Mouse (Mus musculus): Measurements from ENCODE around the gene Ifit2. TPM values are rescaled to one million over a fixed set of nuclear protein-coding genes. Genes with fewer than 3 reads are reported as not detected.
"Not testable (repeated sequence)": the region's sequence is repeated elsewhere in the genome, so short reads cannot be mapped to it uniquely, and the experiment has no call there.

The Ifit2 gene
- total and polyA plus RNA-seq, 3 experiments: 0.23 to 0.33 TPM; not detected in 1

GRCm38 (mm10) chr19:34587898-34588692 lies 37.6 kb downstream of the Ifit2 start:
- not testable (repeated sequence) for DNase-seq (ENCODE audit: low spot score); ATAC-seq (ENCODE audit: extremely low read depth, insufficient number of reproducible peaks, low FRiP score, poor library complexity, severe bottlenecking); H3K4me1 ChIP-seq (ENCODE audit: insufficient read depth, low read depth, low read length); H3K27me3 ChIP-seq (ENCODE audit: insufficient read depth, low read length); H3K9me3 ChIP-seq (replicated peaks); H3K36me3 ChIP-seq (replicated peaks); H3K4me3 ChIP-seq (ENCODE audit: low read depth, low read length)

- Histone ChIP-seq H3K4me3 (ENCODE audit: low read depth, low read length) (no peak overlapping the region), H3K27me3 (ENCODE audit: insufficient read depth, low read length) (no peaks in the 10 kb centered on the region; the same call in 1 of the 2 replicates), H3K36me3 (replicated peaks) (no peaks in the 10 kb centered on the region), H3K4me1 (ENCODE audit: insufficient read depth, low read depth, low read length) (no peaks in the 10 kb centered on the region), H3K9me3 (replicated peaks) (no peaks in the 10 kb centered on the region)
- TF ChIP-seq GATA1 (IDR thresholded peaks at IDR 0.05; ENCODE audit: borderline replicate concordance, low read length) (no peak), GATA2 (IDR thresholded peaks at IDR 0.05; ENCODE audit: borderline replicate concordance, low read depth, low read length) (no peak), POLR2AphosphoS5 (IDR thresholded peaks at IDR 0.05; ENCODE audit: insufficient replicate concordance, low read depth, low read length) (no peak), CTCF (IDR thresholded peaks at IDR 0.05; ENCODE audit: low read depth, low read length) (no peak), TAL1 (conservative IDR thresholded peaks at IDR 0.05; ENCODE audit: low read depth, low read length) (no peak)
- DNase-seq (ENCODE audit: low spot score) (no peak), ATAC-seq (ENCODE audit: extremely low read depth, insufficient number of reproducible peaks, low FRiP score, poor library complexity, severe bottlenecking) (no peak)
These were observed 38.5 kb downstream of the Ifit2 start for GRCm38 (mm10) chr19:34588959-34589358.

DNA sequence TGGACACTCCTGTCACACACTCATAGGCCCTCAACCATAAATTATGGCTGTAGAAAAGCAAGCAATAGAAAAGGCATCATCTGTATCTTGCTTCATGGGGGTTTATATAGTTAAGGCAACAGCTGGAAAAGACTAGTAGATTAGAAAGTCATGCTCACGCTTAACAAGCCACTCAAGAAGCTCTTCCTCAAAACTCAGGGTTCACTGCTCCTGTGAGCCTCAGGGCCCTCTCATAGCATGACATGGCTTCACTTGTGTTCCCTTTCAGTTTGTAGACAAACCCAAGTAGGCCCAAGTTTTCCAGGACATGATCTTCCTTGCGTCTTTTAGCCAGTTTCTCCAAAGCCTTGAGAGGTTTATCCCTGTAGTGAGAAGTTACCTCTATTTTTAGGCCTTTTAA lies 43.0 kb downstream of the Ifit2 start:
- ATAC-seq (ENCODE audit: extremely low read depth, insufficient number of reproducible peaks, low FRiP score, poor library complexity, severe bottlenecking) (no peak), DNase-seq (ENCODE audit: low spot score) (no peak)
- TF ChIP-seq GATA1 (IDR thresholded peaks at IDR 0.05; ENCODE audit: borderline replicate concordance, low read length) (no peak), POLR2AphosphoS5 (IDR thresholded peaks at IDR 0.05; ENCODE audit: insufficient replicate concordance, low read depth, low read length) (no peak), CTCF (IDR thresholded peaks at IDR 0.05; ENCODE audit: low read depth, low read length) (no peak), TAL1 (conservative IDR thresholded peaks at IDR 0.05; ENCODE audit: low read depth, low read length) (no peak), GATA2 (IDR thresholded peaks at IDR 0.05; ENCODE audit: borderline replicate concordance, low read depth, low read length) (no peak)
- peaks cover 3% of the 10 kb centered on the region for H3K27me3 ChIP-seq (ENCODE audit: insufficient read depth, low read length)
- no peak overlapping the region for H3K4me3 ChIP-seq (ENCODE audit: low read depth, low read length)
- H3K9me3 ChIP-seq (replicated peaks): no peaks in the 10 kb centered on the region
- H3K4me1 ChIP-seq (ENCODE audit: insufficient read depth, low read depth, low read length): no peaks in the 10 kb centered on the region
- no peaks in the 10 kb centered on the region for H3K36me3 ChIP-seq (replicated peaks)

DNA sequence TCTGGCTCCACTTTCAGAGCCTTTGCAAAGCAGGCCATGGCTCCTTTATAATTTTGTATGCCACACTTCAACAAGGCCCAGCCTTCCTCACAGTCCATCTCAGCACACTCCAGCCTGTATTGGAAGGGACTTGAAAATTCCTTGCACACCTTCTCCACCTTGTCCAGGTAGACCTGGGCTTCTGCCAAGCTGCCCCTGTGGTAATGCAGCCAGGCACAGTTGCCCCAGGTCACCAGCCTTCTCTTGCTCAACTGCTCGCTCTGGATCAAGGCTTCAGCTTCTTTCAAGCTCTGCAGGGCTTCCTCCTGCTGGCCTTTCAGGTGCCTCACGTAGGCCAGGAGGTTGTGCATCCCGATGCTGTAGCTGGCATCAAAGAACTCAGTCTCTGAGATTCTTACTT lies 44.0 kb downstream of the Ifit2 start:
- H3K27me3 ChIP-seq (ENCODE audit: insufficient read depth, low read length); H3K9me3 ChIP-seq (replicated peaks); H3K36me3 ChIP-seq (replicated peaks); DNase-seq (ENCODE audit: low spot score); H3K4me3 ChIP-seq (ENCODE audit: low read depth, low read length); H3K4me1 ChIP-seq (ENCODE audit: insufficient read depth, low read depth, low read length); ATAC-seq (ENCODE audit: extremely low read depth, insufficient number of reproducible peaks, low FRiP score, poor library complexity, severe bottlenecking): not testable (repeated sequence)

GRCm38 (mm10) chr19:34596811-34597210 lies 46.3 kb downstream of the Ifit2 start:
- TF ChIP-seq GATA2 (IDR thresholded peaks at IDR 0.05; ENCODE audit: borderline replicate concordance, low read depth, low read length): no peak
- no peak for TF ChIP-seq GATA1 (IDR thresholded peaks at IDR 0.05; ENCODE audit: borderline replicate concordance, low read length)
- no peak for TF ChIP-seq POLR2AphosphoS5 (IDR thresholded peaks at IDR 0.05; ENCODE audit: insufficient replicate concordance, low read depth, low read length)
- no peak for TF ChIP-seq TAL1 (conservative IDR thresholded peaks at IDR 0.05; ENCODE audit: low read depth, low read length)
- TF ChIP-seq CTCF (IDR thresholded peaks at IDR 0.05; ENCODE audit: low read depth, low read length): no peak
- H3K36me3 ChIP-seq (replicated peaks): no peaks in the 10 kb centered on the region
- DNase-seq (ENCODE audit: low spot score) (no peak), ATAC-seq (ENCODE audit: extremely low read depth, insufficient number of reproducible peaks, low FRiP score, poor library complexity, severe bottlenecking) (no peak)
- H3K9me3 ChIP-seq (replicated peaks): no peaks in the 10 kb centered on the region
- H3K4me1 ChIP-seq (ENCODE audit: insufficient read depth, low read depth, low read length): no peaks in the 10 kb centered on the region
- H3K4me3 ChIP-seq (ENCODE audit: low read depth, low read length): no peak overlapping the region
- peaks cover 3% of the 10 kb centered on the region for H3K27me3 ChIP-seq (ENCODE audit: insufficient read depth, low read length)

DNA sequence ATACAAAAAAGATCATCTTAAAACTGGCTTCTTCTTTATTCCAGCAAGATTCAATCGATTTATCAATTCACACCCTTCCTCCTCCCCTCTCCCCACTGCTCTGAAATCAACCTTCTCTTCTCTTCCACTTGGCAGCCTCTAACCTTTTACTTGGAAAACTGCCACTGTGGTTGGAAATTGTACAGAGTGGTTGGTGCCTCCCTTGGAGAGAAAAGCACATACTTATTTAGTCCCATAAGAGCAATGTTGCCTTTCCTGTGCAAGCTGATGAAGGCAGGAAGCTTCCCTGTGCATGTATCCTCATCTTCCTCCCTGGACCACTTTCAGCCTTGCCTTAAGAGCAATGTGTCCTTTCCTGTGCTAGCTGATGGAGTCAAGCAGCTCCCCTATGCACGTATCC lies 47.8 kb downstream of the Ifit2 start:
- DNase-seq (ENCODE audit: low spot score) (no peak), ATAC-seq (ENCODE audit: extremely low read depth, insufficient number of reproducible peaks, low FRiP score, poor library complexity, severe bottlenecking) (no peak)
- peaks cover 3% of the 10 kb centered on the region for H3K27me3 ChIP-seq (ENCODE audit: insufficient read depth, low read length)
- no peak overlapping the region for H3K4me3 ChIP-seq (ENCODE audit: low read depth, low read length)
- no peak for TF ChIP-seq POLR2AphosphoS5 (IDR thresholded peaks at IDR 0.05; ENCODE audit: insufficient replicate concordance, low read depth, low read length)
- no peak for TF ChIP-seq CTCF (IDR thresholded peaks at IDR 0.05; ENCODE audit: low read depth, low read length)
- H3K4me1 ChIP-seq (ENCODE audit: insufficient read depth, low read depth, low read length): no peaks in the 10 kb centered on the region
- H3K36me3 ChIP-seq (replicated peaks): no peaks in the 10 kb centered on the region
- no peaks in the 10 kb centered on the region for H3K9me3 ChIP-seq (replicated peaks)

DNA sequence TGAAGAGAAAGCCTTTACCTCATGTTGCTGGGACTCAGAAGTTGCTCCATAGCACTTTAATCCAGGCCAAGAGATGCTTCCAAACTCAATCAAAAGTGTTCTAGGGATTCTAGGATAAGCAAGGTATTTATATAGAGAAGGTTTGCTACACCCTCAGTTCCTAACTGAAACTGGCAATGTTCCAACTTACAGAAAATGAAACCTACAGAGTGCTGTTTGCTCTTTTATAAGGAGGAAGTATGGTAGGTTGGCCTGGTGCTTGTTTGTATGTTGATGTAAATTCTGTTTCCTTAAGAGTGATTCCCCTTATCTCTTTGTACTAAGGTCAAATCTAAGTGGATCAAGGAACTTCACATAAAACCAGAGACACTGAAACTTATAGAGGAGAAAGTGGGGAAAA lies 48.8 kb downstream of the Ifit2 start:
- DNase-seq (ENCODE audit: low spot score): not testable (repeated sequence)

DNA sequence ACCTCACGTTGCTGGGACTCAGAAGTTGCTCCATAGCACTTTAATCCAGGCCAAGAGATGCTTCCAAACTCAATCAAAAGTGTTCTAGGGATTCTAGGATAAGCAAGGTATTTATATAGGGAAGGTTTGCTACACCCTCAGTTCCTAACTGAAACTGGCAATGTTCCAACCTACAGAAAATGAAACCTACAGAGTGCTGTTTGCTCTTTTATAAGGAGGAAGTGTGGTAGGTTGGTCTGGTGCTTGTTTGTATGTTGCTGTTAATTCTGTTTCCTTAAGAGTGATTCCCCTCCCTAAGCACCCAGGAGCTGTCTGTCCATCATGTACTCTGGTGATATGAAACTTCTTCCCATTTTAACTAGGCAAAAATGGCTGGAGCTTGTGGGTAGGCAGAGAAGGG lies 51.4 kb downstream of the Ifit2 start, which contains the start of gene Ifit1bl1:
TSS of gene Ifit1bl1 (minus strand) at position 69 of the 400 bp plus-strand sequence.
- not testable (repeated sequence) for H3K4me3 ChIP-seq (ENCODE audit: low read depth, low read length); H3K27me3 ChIP-seq (ENCODE audit: insufficient read depth, low read length); H3K4me1 ChIP-seq (ENCODE audit: insufficient read depth, low read depth, low read length); ATAC-seq (ENCODE audit: extremely low read depth, insufficient number of reproducible peaks, low FRiP score, poor library complexity, severe bottlenecking); H3K36me3 ChIP-seq (replicated peaks); DNase-seq (ENCODE audit: low spot score); H3K9me3 ChIP-seq (replicated peaks)

More for the DNA sequence above, 48.8 kb downstream of the Ifit2 start:
- H3K27me3 ChIP-seq (ENCODE audit: insufficient read depth, low read length); H3K36me3 ChIP-seq (replicated peaks); H3K4me3 ChIP-seq (ENCODE audit: low read depth, low read length); H3K9me3 ChIP-seq (replicated peaks); ATAC-seq (ENCODE audit: extremely low read depth, insufficient number of reproducible peaks, low FRiP score, poor library complexity, severe bottlenecking); H3K4me1 ChIP-seq (ENCODE audit: insufficient read depth, low read depth, low read length): not testable (repeated sequence)
